ENCODE assay signal across 13 mouse cellular contexts in the genomic region with DNA sequence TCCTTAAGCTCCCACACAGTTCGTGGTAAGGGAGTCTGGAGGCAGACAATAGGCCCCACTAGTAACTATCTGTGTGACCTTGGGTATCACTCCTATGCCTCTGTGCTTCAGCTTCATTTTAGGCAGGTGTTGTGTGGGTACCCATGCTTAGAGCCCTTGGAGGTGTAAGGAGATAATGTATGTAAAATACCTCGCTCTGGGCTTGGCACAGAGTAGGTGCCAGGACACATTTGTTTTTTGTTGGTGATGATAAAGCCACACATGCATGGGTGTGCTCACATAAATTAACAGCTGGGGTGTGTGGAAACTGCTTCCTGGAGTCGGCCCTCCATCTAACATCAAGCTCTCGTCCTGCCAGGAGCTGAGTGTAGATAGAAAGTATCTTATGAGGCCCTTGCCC.
DNase-seq lines count a peak whose midpoint lies in the region; ATAC-seq lines count a peak whose summit lies in the region.
"Had no signal": no experiment of that assay in that cellular context is flagged by ENCODE, and none has a peak within 500 bp of the region (broad histone marks: within the 10 kb centered on the region; RNA-seq: fewer than 3 reads in every experiment).

No protein-coding gene starts in this region.

- H3K27ac ChIP-seq in heart, embryonic 12.5 days (ENCODE audit: poor library complexity, severe bottlenecking), result peak overlapping the region; percentile 48
- peak overlapping the region; percentile 62; the same call in 1 of the 2 replicates for H3K27ac ChIP-seq in limb, embryonic 12.5 days
- H3K27ac ChIP-seq in limb, embryonic 10.5 days, result no peak overlapping the region
- H3K27ac ChIP-seq in intestine, embryonic 15.5 days, result 0 out of 2 replicates have a peak overlapping the region, but pooled peaks have one; percentile 14
- peak overlapping the region; percentile 30; the same call in 1 of the 2 replicates for H3K27ac ChIP-seq in stomach, embryonic 14.5 days (ENCODE audit: low read length)
- no peak overlapping the region for H3K27ac ChIP-seq in forebrain, embryonic 13.5 days
- H3K27ac ChIP-seq: liver, embryonic 14.5 days had no signal

- no peak overlapping the region for H3K4me2 ChIP-seq in heart, embryonic 12.5 days
- no peak overlapping the region for H3K4me2 ChIP-seq in limb, embryonic 12.5 days
- no peak overlapping the region for H3K4me2 ChIP-seq in intestine, embryonic 15.5 days (replicated peaks)
- no peak overlapping the region for H3K4me2 ChIP-seq in stomach, embryonic 14.5 days (replicated peaks; ENCODE audit: low read depth, low read length)
- H3K4me2 ChIP-seq in forebrain, embryonic 13.5 days, result no peak overlapping the region

- intact Hi-C loops in heart, postnatal 25 days (cut with DNase I), result no loop called here

- no peak for DNase-seq in heart, postnatal 25 days (ENCODE audit: low spot score)
- DNase-seq in limb, embryonic 10.5 days (ENCODE audit: low spot score), result no peak
- DNase-seq in embryo, embryonic 11 days, result no peak
- DNase-seq: lung, postnatal 10 days; thymus, adult 18-20 months had no signal

- peaks cover 100% of the 10 kb centered on the region for H3K4me1 ChIP-seq in heart, embryonic 12.5 days (replicated peaks)
- peaks cover 69% of the 10 kb centered on the region for H3K4me1 ChIP-seq in limb, embryonic 12.5 days (replicated peaks)
- peaks cover 75% of the 10 kb centered on the region for H3K4me1 ChIP-seq in limb, embryonic 10.5 days
- H3K4me1 ChIP-seq in intestine, embryonic 15.5 days (replicated peaks), result peaks cover 79% of the 10 kb centered on the region
- peaks cover 75% of the 10 kb centered on the region for H3K4me1 ChIP-seq in stomach, embryonic 14.5 days (ENCODE audit: control insufficient read depth, insufficient read depth, low read length)
- peaks cover 99% of the 10 kb centered on the region for H3K4me1 ChIP-seq in forebrain, embryonic 13.5 days

- no peak overlapping the region for H3K4me3 ChIP-seq in heart, embryonic 12.5 days
- H3K4me3 ChIP-seq in limb, embryonic 12.5 days (replicated peaks), result no peak overlapping the region
- no peak overlapping the region for H3K4me3 ChIP-seq in limb, embryonic 10.5 days
- no peak overlapping the region for H3K4me3 ChIP-seq in intestine, embryonic 15.5 days (replicated peaks)
- no peak overlapping the region for H3K4me3 ChIP-seq in stomach, embryonic 14.5 days (ENCODE audit: low read depth, low read length)
- H3K4me3 ChIP-seq in forebrain, embryonic 13.5 days, result no peak overlapping the region

- H3K36me3 ChIP-seq in heart, embryonic 12.5 days, result no peaks in the 10 kb centered on the region
- H3K36me3 ChIP-seq in limb, embryonic 12.5 days, result peaks cover 26% of the 10 kb centered on the region; the same call in 1 of the 2 replicates
- peaks cover 30% of the 10 kb centered on the region for H3K36me3 ChIP-seq in limb, embryonic 10.5 days
- H3K36me3 ChIP-seq in intestine, embryonic 15.5 days, result no peaks in the 10 kb centered on the region
- peaks cover 3% of the 10 kb centered on the region; the same call in 1 of the 2 replicates for H3K36me3 ChIP-seq in stomach, embryonic 14.5 days (ENCODE audit: control insufficient read depth, insufficient read depth, low read length)
- no peaks in the 10 kb centered on the region for H3K36me3 ChIP-seq in forebrain, embryonic 13.5 days (ENCODE audit: poor library complexity, severe bottlenecking)

- 0 out of 2 replicates have a peak overlapping the region, but pooled peaks have one; percentile 17 for H3K9ac ChIP-seq in heart, embryonic 12.5 days
- no peak overlapping the region for H3K9ac ChIP-seq in limb, embryonic 12.5 days (replicated peaks)
- no peak overlapping the region for H3K9ac ChIP-seq in intestine, embryonic 15.5 days
- no peak overlapping the region for H3K9ac ChIP-seq in stomach, embryonic 14.5 days (replicated peaks; ENCODE audit: low read depth, low read length)
- no peak overlapping the region for H3K9ac ChIP-seq in forebrain, embryonic 13.5 days
- H3K9ac ChIP-seq: liver, embryonic 14.5 days had no signal

- no peaks in the 10 kb centered on the region for H3K27me3 ChIP-seq in heart, embryonic 12.5 days (replicated peaks)
- no peaks in the 10 kb centered on the region for H3K27me3 ChIP-seq in limb, embryonic 12.5 days
- no peaks in the 10 kb centered on the region for H3K27me3 ChIP-seq in limb, embryonic 10.5 days (ENCODE audit: low read depth, poor library complexity, severe bottlenecking)
- H3K27me3 ChIP-seq in intestine, embryonic 15.5 days (replicated peaks), result no peaks in the 10 kb centered on the region
- H3K27me3 ChIP-seq in stomach, embryonic 14.5 days (ENCODE audit: control insufficient read depth, insufficient read depth, low read length), result no peaks in the 10 kb centered on the region
- H3K27me3 ChIP-seq in forebrain, embryonic 13.5 days, result no peaks in the 10 kb centered on the region

- no peaks in the 10 kb centered on the region for H3K9me3 ChIP-seq in heart, embryonic 12.5 days (replicated peaks)
- no peaks in the 10 kb centered on the region for H3K9me3 ChIP-seq in limb, embryonic 12.5 days
- H3K9me3 ChIP-seq in limb, embryonic 10.5 days (replicated peaks), result no peaks in the 10 kb centered on the region
- no peaks in the 10 kb centered on the region for H3K9me3 ChIP-seq in intestine, embryonic 15.5 days
- H3K9me3 ChIP-seq in stomach, embryonic 14.5 days (ENCODE audit: control insufficient read depth, low read depth, low read length), result no peaks in the 10 kb centered on the region
- H3K9me3 ChIP-seq in forebrain, embryonic 13.5 days (replicated peaks), result no peaks in the 10 kb centered on the region

- 39% methylated on average over 4 of the region's 4 CpGs for WGBS in heart, embryonic 12.5 days
- 72% methylated on average over 4 of the region's 4 CpGs for WGBS in limb, embryonic 12.5 days
- WGBS in limb, embryonic 10.5 days, result 85% methylated on average over 4 of the region's 4 CpGs
- WGBS in intestine, embryonic 15.5 days, result 52% methylated on average over 4 of the region's 4 CpGs
- 68% methylated on average over 4 of the region's 4 CpGs for WGBS in stomach, embryonic 14.5 days
- 67% methylated on average over 4 of the region's 4 CpGs for WGBS in forebrain, embryonic 13.5 days

- ATAC-seq in heart, embryonic 12.5 days (ENCODE audit: insufficient number of reproducible peaks, low FRiP score), result no peak
- ATAC-seq in limb, embryonic 12.5 days (ENCODE audit: insufficient number of reproducible peaks, insufficient read depth, low FRiP score, low TSS enrichment, low read depth), result no peak
- ATAC-seq in intestine, embryonic 15.5 days, result no peak
- ATAC-seq in stomach, embryonic 14.5 days (ENCODE audit: insufficient number of reproducible peaks, insufficient read depth, low FRiP score, low read depth), result no peak
- no peak for ATAC-seq in forebrain, embryonic 13.5 days
- ATAC-seq: forebrain, embryonic 14.5 days; inflammation-experienced regulatory T-cells, adult 6 months had no signal

Comparison
In these comparisons a context has a peak if more than half of its experiments do, and no peak if none do; other contexts are left out.
1. H3K27ac ChIP-seq: peak in heart, embryonic 12.5 days (single experiment), limb, embryonic 12.5 days (single experiment), intestine, embryonic 15.5 days (single experiment) and stomach, embryonic 14.5 days (single experiment); none in limb, embryonic 10.5 days (single experiment) and forebrain, embryonic 13.5 days (single experiment).